Mouse (Mus musculus): ENCODE data around the gene Plcl1. TPM values are rescaled to one million over a fixed set of nuclear protein-coding genes. Genes with fewer than 3 reads are reported as not detected.
A peak's percentile ranks its signal among the peaks of the same experiment; 100 is the strongest.

Gene Plcl1
- total RNA-seq, 2 experiments from 2014 or later = 21.9 to 26.5 TPM

DNA sequence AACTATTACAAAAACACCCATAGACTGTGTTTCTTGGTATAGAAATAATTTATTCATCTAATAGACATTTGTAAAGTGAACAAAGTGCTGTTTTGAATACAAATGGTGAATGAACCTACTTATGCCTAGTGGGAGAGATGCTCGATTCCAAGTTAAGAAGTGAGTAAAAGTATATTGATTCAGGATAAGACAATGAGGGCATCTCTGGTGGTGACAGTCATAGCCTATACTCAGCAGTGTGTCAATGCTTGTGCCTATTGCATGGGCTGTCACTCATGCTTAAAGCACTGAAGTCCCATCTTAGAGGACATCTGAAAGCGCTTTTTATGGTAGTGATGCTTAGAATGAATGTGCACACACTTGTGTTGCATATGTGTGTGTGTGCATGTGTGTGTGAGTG is 226.3 kb downstream of the Plcl1 start:
- H3K4me3 ChIP-seq = no peak overlapping the region
- DNase-seq (ENCODE audit: extremely low spot score in 1 of 2, low spot score in 2 of 2) = no peak
- intact Hi-C loops (cut with DNase I) = no loop called here
- H3K27ac ChIP-seq = no peak overlapping the region
- TF ChIP-seq CTCF (IDR thresholded peaks at IDR 0.05) = no peak

DNA sequence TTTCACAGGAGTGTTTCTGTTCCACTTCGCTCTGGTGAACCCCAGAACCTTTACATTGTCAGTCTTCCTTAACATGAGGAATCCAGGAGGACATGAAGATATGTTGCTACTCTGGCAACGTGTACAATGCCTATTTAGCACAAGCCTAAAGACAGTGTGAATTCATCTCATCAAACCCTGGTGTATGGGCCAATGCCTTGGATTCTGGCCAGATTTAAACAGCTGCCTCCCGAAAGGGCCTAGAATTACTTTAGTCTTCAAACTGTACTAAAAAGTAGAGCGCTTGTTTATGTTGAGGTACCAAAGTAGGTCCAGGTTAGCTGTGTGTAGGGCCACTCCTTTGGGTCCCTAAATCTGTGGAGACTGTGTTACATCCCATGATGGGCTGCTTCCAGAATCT is 227.6 kb downstream of the Plcl1 start:
- intact Hi-C loops (cut with DNase I) = no loop called here

DNA sequence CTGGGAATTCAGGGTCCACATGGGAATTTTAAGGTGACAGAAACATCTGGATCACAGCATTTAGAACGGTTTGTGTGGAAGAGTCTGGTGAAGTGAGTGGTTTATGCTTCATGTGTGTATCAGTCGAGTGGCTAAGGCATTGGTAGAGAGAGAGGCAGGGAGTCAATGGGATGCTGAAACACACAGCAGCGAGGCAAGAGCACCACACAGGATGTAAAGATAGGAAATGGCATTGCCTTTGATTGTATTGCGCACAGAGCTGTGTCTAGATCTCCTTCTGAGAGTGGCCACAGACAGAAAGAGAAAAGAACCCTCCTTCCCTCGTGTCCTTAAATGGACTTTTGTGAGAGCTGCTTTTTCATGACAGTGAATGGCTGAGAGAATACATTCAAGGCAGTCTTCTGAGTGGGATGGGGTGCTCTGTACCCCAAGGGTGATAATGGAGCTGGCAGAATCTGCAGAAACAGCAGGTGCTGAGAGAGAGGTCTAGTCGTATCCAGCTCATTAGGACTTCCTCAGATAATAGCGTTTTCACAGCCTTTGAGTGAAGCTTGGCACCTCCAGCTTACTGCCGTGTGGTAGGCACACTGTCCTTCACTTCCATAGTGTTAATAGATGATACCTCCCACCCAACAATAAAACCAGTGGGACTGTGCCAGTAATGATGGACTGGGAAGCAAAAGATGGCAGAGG is 253.9 kb downstream of the Plcl1 start:
- DNase-seq (ENCODE audit: extremely low spot score in 1 of 2, low spot score in 2 of 2) = no peak
- Histone ChIP-seq H3K4me3 (no peak overlapping the region), H3K27ac (no peak overlapping the region)
- intact Hi-C loops (cut with DNase I) = no loop called here
- TF ChIP-seq CTCF (IDR thresholded peaks at IDR 0.05) = no peak

More for the DNA sequence above, 227.6 kb downstream of the Plcl1 start:
- TF ChIP-seq CTCF (IDR thresholded peaks at IDR 0.05) = no peak
- no peak overlapping the region for H3K4me3 ChIP-seq
- no peak overlapping the region for H3K27ac ChIP-seq
- DNase-seq (ENCODE audit: extremely low spot score in 1 of 2, low spot score in 2 of 2) = no peak

DNA sequence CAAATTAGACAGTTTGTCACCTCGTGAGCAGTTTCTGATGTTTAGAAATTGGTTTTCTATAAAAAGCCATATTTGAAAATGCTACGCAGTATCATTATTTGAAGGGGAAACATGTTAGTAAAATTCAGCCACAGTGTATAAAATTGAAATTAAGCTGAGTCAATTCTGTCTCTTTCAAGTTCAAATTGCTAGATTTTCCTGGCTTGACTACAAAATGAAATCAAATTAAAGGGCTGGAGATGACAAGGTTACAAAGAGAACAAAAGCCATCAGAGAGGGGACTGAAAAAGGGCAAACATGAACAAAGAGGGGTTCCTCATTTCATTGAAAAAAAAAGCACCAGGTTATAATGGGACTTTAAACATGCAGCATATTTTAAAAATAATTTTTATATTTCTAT is 255.7 kb downstream of the Plcl1 start:
- intact Hi-C loops (cut with DNase I) = no loop called here
- no peak for TF ChIP-seq CTCF (IDR thresholded peaks at IDR 0.05)
- no peak overlapping the region for H3K27ac ChIP-seq
- DNase-seq (ENCODE audit: extremely low spot score in 1 of 2, low spot score in 2 of 2) = no peak
- no peak overlapping the region for H3K4me3 ChIP-seq

DNA sequence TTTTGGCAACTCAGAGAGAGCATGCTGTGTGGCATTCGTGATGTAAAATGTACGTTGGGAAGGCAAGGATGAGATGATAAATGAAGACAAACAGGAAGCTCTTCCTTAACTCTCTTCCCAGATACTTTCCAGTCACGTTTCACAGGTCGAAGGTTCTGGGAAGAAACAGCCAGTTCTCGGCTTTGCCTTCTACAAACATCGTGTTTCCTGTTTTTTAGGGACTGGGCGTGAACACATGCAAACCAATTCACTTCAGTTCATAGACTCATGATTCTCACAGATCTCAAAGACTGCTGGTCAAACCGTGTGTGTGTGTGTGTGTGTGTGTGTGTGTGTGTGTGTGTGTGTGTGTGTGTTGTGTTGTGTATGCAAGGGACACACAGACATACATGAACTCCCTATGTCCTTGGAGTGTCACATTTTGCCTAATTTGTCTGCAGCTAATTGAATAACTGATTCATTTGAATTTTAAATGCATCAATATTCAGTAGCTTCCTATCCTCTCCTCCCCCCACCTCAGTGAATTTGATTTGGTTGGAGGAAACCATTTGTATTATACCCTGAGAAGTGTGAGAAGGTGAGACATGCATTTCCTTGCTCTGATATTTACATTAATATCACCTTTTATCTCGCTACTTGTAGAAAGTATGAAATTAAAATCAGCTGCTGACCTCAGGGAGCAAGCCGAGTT is 259.6 kb downstream of the Plcl1 start:
- intact Hi-C loops (cut with DNase I) = loop anchor here (2.0 to 5.0 kb wide), 3 partner anchors 67 to 258 kb away; no protein-coding TSS in a partner anchor
- DNase-seq (ENCODE audit: extremely low spot score in 1 of 2, low spot score in 2 of 2) = no peak
- TF ChIP-seq CTCF (IDR thresholded peaks at IDR 0.05) = no peak
- Histone ChIP-seq H3K27ac (peak overlapping the region; percentile 55; the same call in 1 of the 2 replicates), H3K4me3 (no peak overlapping the region)

DNA sequence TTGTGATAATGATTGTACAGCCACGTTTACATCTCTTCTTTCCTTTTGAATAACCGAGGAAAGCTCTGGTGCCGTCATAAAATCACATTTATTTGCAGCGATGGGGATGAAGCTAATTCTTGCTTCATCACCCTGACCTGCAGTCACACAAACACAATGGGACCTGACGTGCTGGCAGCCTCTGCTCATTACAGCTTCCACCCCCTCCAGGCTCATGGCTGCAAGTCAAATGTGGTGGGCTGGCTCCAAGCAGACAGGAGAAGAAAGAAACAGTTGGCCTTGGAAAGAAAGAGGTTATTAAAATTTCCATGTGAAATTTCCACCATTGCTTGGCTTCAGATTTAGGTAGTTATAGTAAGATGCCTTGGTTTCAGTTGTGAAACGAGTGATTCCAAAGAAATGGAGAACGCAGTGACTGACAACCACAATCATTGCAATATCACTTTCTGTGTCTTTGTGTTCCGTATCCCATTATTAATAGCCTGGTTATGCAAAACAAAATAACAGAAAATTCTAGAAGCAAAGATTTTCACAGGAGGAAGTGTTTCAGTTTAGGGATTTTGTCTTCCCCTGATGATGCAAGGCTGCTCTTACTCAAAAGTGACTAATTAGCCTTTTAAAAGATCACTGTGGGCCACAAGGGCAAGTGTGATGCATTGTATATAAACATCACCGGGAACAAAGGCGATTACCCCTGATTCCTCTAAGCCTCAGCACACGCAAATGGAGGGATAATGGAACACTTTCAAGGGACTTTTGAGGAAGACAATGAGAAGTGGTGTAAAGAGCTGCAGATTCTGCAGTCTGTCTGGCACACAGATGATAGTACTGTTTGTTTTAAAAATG is 260.3 kb downstream of the Plcl1 start:
- Histone ChIP-seq H3K4me3 (no peak overlapping the region), H3K27ac (peak overlapping the region; percentile 55; the same call in 1 of the 2 replicates)
- no peak for TF ChIP-seq CTCF (IDR thresholded peaks at IDR 0.05)
- intact Hi-C loops (cut with DNase I) = loop anchor here (2.0 to 5.0 kb wide), 3 partner anchors 66 to 259 kb away; no protein-coding TSS in a partner anchor
- peak; percentile 29 to 31 for DNase-seq (ENCODE audit: extremely low spot score in 1 of 2, low spot score in 2 of 2)

DNA sequence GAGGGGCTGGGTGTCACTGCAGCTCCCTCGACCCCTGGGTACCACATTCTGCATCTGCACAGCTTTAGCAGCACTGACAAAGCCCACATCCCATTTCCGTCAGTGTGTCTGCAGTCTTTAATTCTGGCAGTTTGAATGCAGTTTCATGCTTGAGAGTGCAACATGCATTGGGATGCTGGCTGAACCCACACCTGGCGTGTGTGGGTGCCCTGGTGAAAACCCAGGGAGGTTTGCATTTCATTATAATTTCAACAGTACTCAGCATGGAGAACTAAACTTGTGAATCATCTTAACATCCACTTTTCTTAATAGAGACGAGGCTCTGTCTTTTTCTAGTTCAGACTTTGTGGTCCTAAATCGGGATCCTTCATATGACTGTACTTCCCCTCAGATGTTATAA is 261.1 kb downstream of the Plcl1 start:
- no peak overlapping the region; the same call in 1 of the 2 replicates for H3K27ac ChIP-seq
- no peak for TF ChIP-seq CTCF (IDR thresholded peaks at IDR 0.05)
- intact Hi-C loops (cut with DNase I) = loop anchor here (5.0 kb wide), 2 partner anchors 66 to 171 kb away; no protein-coding TSS in a partner anchor
- H3K4me3 ChIP-seq = no peak overlapping the region
- peak in 1 of 2 experiments; percentile 26 for DNase-seq (ENCODE audit: extremely low spot score in 1 of 2, low spot score in 2 of 2)

DNA sequence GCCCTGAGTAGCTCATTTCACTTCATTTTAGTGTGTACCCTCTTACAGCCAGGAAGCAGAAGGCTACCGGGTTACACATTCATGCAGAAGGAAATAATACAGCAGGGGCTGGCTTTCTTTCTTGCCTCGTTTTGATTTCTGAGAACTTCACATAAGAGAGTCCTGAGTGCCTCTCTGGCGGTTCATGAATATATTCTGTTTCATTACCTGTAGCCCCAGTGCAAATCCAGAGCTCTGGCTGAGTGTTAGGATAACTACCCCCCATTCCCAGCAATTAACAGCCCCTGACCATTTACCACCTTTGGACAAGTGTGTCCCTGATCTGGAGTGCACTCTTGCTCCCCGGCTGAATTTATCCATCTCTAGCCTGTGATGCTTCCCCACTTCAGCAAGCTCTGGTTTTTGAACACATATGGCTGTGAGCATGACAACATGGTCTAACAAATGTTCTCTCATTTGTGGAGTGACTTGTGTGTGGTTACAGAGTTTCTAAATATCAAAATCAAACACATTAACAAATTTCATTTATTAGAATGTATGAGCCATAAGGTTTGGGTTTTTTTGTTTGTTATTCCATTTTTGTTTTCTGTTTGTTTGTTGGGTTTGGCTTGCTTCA is 263.0 kb downstream of the Plcl1 start:
- intact Hi-C loops (cut with DNase I) = loop anchor here (5.0 kb wide), 2 partner anchors 64 to 169 kb away; no protein-coding TSS in a partner anchor
- DNase-seq (ENCODE audit: extremely low spot score in 1 of 2, low spot score in 2 of 2) = no peak
- no peak for TF ChIP-seq CTCF (IDR thresholded peaks at IDR 0.05)
- Histone ChIP-seq H3K27ac (no peak overlapping the region), H3K4me3 (no peak overlapping the region)

DNA sequence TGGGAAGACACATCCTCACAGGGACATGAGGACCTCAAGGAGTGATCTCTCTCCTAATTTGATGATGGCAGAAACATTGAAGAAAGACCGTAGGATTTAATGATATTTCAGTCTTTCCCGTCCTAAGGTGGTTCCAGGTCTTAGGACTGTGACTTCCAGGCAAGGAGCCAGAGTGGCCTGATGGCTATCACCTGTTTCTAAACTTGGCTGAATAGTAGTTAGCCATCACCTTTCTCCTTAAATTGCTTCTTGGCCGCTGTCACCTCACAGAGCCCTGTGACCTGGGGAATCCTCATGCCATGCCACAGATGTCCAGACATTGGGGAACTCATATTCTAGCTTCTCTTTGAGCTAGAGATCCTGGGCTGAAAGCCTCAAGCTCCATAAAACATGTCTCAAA is 277.0 kb downstream of the Plcl1 start:
- no peak for TF ChIP-seq CTCF (IDR thresholded peaks at IDR 0.05)
- intact Hi-C loops (cut with DNase I) = no loop called here
- Histone ChIP-seq H3K4me3 (no peak overlapping the region), H3K27ac (no peak overlapping the region)
- no peak for DNase-seq (ENCODE audit: extremely low spot score in 1 of 2, low spot score in 2 of 2)

DNA sequence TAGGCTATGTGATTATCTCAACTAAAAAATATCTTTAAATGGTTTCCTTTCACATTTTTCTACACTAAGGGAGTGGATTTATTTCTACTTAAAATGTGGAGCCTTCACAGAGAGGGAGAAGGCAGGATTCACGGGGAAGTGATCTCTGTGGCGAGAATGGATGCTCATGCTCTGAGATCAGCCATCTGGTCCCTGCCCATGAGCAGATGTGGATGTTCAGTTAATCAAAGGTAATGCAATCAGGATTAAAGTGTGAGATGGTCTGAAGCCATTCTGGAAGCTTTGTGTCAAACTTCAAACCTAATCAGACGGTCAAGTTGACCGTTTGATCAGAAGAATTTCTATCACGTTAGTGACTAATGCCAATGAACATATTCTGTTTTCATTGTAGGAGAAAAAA is 280.5 kb downstream of the Plcl1 start:
- no peak for DNase-seq (ENCODE audit: extremely low spot score in 1 of 2, low spot score in 2 of 2)
- no peak overlapping the region for H3K27ac ChIP-seq
- no peak for TF ChIP-seq CTCF (IDR thresholded peaks at IDR 0.05)
- H3K4me3 ChIP-seq = no peak overlapping the region
- intact Hi-C loops (cut with DNase I) = no loop called here

DNA sequence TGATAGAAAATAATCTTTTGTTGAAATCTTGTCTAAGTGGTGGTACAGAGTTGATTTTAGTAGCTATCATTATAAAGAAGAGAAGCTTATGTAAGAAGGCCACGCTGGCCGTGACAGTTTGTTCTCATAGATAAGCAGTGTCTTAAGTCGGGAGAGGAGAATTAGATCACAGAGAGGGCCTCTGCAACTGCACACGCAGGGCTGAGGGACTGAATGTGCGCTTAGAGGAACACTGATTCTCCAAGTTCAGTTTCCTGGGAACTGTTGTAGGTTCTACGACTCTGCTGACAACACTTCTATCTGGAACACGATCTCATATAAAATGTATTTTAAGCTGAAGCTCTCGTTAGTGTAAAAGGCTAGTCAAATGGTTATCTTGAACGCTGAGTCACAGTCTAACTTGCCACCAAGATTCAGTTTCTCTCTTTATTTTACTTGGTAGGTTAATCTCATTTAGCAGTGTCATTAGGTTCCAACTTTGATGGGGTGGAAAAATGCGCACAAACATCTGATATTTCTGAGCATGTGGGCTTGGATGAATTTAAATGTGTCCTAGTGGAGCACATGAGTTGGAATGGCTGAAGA is 288.0 kb downstream of the Plcl1 start:
- intact Hi-C loops (cut with DNase I) = no loop called here
- TF ChIP-seq CTCF (IDR thresholded peaks at IDR 0.05) = no peak
- no peak overlapping the region for H3K4me3 ChIP-seq
- no peak for DNase-seq (ENCODE audit: extremely low spot score in 1 of 2, low spot score in 2 of 2)
- H3K27ac ChIP-seq = no peak overlapping the region

Measured in left cerebral cortex, adult 2 months (tissue).